Mouse (Mus musculus) neural tube, embryonic 11.5 days (tissue): ENCODE measurements at regions not wholly inside any gene's neighbourhood (a gene's known extent, or its start where the extent isn't known, plus 50 kb on each side); places are given as distances from the start of the nearest gene placed in this dataset.
"Not testable (repeated sequence)": the region's sequence is repeated elsewhere in the genome, so short reads cannot be mapped to it uniquely, and the experiment has no call there.

ENCODE experiments used
- ATAC-seq: fragments of 200-750 bp; cut with Nextera tagmentation; 2 replicates; pipeline ENCODE4 v1.8.0; 2017; ENCODE audit warnings: moderate number of reproducible peaks, mild to moderate bottlenecking, moderate TSS enrichment, moderate library complexity; ENCODE audit not compliant: insufficient read depth, low FRiP score, low TSS enrichment
- DNase-seq: peaks from one replicate; pipeline ENCODE4 v3.0.0-alpha.2; 2015; ENCODE audit warnings: low spot score
- H3K27ac ChIP-seq: fragments of 300-500 bp; sonication (generic); 2 replicates; pipeline ENCODE4 v1.5.1; 2014; ENCODE audit warnings: low read depth, mild to moderate bottlenecking, low read length
- H3K27me3 ChIP-seq: fragments of 300-500 bp; sonication (generic); 2 replicates; pipeline ENCODE4 v1.6.1; 2014; ENCODE audit warnings: mild to moderate bottlenecking, low read length, mixed read lengths; ENCODE audit not compliant: control insufficient read depth, insufficient read depth
- H3K36me3 ChIP-seq: fragments of 300-500 bp; sonication (generic); 2 replicates; pipeline ENCODE4 v1.6.1; 2014; ENCODE audit warnings: mild to moderate bottlenecking, low read length, moderate library complexity, mixed read lengths; ENCODE audit not compliant: control insufficient read depth, insufficient read depth
- H3K4me1 ChIP-seq: fragments of 300-500 bp; sonication (generic); 2 replicates; pipeline ENCODE4 v1.6.1; 2014; ENCODE audit warnings: low read length, mixed read lengths; ENCODE audit not compliant: control insufficient read depth, insufficient read depth
- H3K4me2 ChIP-seq: fragments of 300-500 bp; sonication (generic); 2 replicates; pipeline ENCODE4 v1.6.1; 2014; ENCODE audit warnings: low read depth, mild to moderate bottlenecking, moderate library complexity
- H3K4me3 ChIP-seq: fragments of 300-500 bp; sonication (generic); 2 replicates; pipeline ENCODE4 v1.5.1; 2014; ENCODE audit warnings: low read depth, low read length
- H3K9ac ChIP-seq: fragments of 300-500 bp; sonication (generic); 2 replicates; pipeline ENCODE4 v1.6.1; 2014; ENCODE audit warnings: mild to moderate bottlenecking, low read length
- H3K9me3 ChIP-seq: fragments of 300-500 bp; sonication (generic); 2 replicates; pipeline ENCODE4 v1.6.1; 2016; ENCODE audit warnings: low read length; ENCODE audit not compliant: control insufficient read depth
- WGBS: fragments of 180-500 bp; shearing (Covaris S2); extraction: QIAGEN DNeasy Blood & Tissue Kit; methylation state at CpG from one replicate; pipeline ENCODE4 v1.1.7; 2014; 5-methylcytosine and 5-hydroxymethylcytosine counted together

DNA sequence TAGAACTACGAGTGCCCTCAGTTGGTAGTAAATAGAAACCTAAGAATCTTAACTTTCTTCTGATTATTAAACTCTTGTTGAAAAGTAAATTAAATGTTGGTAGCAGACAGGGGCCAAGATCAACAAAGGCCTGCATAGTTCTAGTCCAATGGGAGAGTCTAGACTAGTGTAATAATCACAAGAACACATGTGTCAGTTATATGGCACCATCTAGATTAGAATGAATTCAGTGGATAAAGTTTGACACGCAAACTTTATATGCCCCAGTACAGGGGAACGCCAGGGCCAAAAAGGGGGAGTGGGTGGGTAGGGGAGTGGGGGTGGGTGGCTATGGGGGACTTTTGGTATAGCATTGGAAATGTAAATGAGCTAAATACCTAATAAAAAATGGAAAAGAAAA, 176.9 kb downstream of the Ube2e3 start:
- H3K27me3 ChIP-seq, ATAC-seq, H3K4me3 ChIP-seq, H3K9me3 ChIP-seq, H3K4me1 ChIP-seq, H3K9ac ChIP-seq, H3K36me3 ChIP-seq, H3K27ac ChIP-seq, H3K4me2 ChIP-seq, DNase-seq: not testable (repeated sequence)
- WGBS, result 86% methylated on average over 3 of the region's 3 CpGs

DNA sequence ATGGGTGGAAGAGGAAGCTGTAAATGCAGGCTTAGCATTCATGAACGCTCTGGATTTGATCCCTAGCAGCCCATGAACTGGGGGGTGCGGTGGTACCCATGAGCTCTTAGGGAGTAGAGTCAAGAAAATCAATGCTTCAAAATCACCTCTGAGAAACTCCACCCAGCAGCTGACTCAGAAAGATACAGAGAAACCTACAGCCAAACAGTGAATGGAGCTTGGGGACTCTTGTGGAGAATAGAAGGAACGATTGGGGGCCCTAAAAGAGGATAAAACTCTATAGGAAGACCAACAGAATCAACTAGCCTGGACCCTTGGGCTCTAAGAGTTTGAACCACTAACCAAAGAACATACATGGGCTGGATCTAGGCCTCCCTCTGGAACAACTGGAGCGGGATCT, 177.6 kb downstream of the Ube2e3 start:
- Histone ChIP-seq H3K9me3 (no peaks in the 10 kb centered on the region), H3K27ac (no peak overlapping the region), H3K9ac (no peak overlapping the region), H3K4me2 (no peak overlapping the region), H3K36me3 (no peaks in the 10 kb centered on the region), H3K27me3 (no peaks in the 10 kb centered on the region), H3K4me3 (no peak overlapping the region), H3K4me1 (no peaks in the 10 kb centered on the region)
- no peak for DNase-seq
- WGBS, result 82% methylated on average over 4 of the region's 4 CpGs
- no peak for ATAC-seq

DNA sequence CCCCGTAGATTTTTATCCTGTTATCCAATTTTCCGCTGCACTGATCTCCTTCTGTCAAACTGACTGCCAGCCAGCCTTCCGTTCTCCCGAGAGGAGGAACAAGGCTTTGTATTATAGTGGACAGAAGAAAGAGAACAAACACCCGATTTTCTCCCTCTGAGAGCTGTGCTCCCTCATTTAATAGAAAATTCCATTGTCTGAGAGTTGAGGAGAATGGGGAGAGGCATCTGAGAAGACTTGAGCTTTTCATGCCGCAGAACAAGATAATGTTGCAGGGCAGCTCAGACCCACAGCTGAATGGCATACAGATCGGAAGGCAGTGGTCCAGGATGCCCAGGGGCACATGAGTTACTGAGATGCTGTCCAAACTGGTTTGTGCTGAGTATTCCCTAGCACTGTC, 180.1 kb downstream of the Ube2e3 start:
- 43% methylated on average over 7 of the region's 7 CpGs for WGBS
- H3K27me3 ChIP-seq, result no peaks in the 10 kb centered on the region
- peak overlapping the region; percentile 37; the same call in 1 of the 2 replicates for H3K9ac ChIP-seq
- peak overlapping the region; percentile 73 for H3K27ac ChIP-seq
- ATAC-seq, result peak; percentile 66
- H3K4me3 ChIP-seq, result no peak overlapping the region; the same call in 1 of the 2 replicates
- no peaks in the 10 kb centered on the region for H3K36me3 ChIP-seq
- peak overlapping the region; percentile 19; the same call in 1 of the 2 replicates for H3K4me2 ChIP-seq
- DNase-seq, result peak; percentile 50
- H3K4me1 ChIP-seq, result no peaks in the 10 kb centered on the region
- no peaks in the 10 kb centered on the region for H3K9me3 ChIP-seq

DNA sequence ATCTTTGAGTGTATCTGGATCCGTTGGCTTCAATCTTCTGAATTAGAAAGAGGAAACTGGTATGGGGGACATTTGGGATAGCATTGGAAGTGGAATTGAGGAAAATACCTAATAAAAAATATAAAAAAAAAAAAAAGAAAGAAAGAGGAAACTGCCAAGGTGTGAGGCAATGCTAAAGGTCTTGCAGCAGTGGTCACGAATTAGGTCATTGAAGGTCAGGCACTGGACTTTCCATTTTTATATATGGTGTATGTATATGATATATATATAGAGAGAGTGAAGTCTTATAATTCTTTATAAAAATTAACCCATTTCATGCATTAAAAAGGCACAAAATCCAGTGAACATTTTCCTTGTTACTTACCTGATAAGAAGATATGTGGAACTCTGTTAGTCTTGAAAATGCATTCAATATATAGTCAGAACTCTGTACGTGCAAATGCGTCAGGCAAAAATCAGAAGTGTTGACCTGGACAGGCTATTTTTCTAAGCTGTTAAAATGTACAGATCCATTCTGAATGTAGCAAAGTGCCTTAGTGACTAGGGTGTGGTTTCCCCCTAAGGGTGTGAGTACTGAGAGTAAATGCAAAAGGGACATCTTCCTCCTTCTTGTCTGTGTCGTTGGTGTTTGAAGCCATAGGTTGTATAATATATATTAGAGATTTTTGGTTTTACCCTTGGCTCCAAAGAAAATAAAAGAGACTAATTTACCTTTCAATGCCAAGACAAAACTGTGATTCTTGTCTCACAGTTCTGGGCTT, 181.0 kb downstream of the Ube2e3 start:
- H3K4me1 ChIP-seq, result no peaks in the 10 kb centered on the region
- ATAC-seq, result no peak
- no peak for DNase-seq
- 90% methylated on average over 5 of the region's 5 CpGs for WGBS
- H3K9me3 ChIP-seq, result no peaks in the 10 kb centered on the region
- no peak overlapping the region for H3K4me3 ChIP-seq
- no peaks in the 10 kb centered on the region for H3K27me3 ChIP-seq
- no peak overlapping the region for H3K9ac ChIP-seq
- no peak overlapping the region for H3K4me2 ChIP-seq
- no peak overlapping the region; the same call in 1 of the 2 replicates for H3K27ac ChIP-seq
- H3K36me3 ChIP-seq, result no peaks in the 10 kb centered on the region

DNA sequence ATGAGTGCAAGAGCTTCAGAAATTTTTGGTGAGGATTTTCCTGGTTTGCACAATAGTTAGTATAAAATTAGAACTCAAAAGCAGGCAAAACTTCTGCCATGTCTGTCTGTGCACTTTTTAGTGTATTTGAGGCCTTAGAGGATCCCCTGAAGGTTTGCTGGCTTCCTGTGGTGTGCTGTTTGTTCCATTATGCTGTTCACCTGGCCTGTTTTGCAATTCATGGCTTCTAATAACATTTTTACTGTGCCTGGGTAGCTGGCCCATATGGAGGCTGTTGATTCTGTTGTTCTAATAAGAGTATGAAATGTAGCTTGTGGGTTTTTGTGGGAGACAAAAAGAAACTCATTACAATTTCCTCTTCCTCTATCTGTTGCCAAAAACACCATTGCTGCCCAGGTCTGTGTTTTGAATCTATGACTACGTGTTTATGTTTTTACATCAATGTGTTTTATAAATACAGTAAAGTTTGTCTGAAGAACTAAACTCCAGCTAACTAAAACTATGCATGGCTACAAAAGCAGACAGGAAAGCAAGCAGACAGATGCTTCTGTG, 182.6 kb downstream of the Ube2e3 start:
- Histone ChIP-seq H3K4me1 (no peaks in the 10 kb centered on the region), H3K36me3 (no peaks in the 10 kb centered on the region), H3K4me2 (no peak overlapping the region), H3K9ac (no peak overlapping the region), H3K4me3 (no peak overlapping the region), H3K9me3 (no peaks in the 10 kb centered on the region), H3K27me3 (no peaks in the 10 kb centered on the region), H3K27ac (no peak overlapping the region)
- DNase-seq, result no peak
- no peak for ATAC-seq
- 86% methylated on average over 1 of the region's 1 CpGs for WGBS

DNA sequence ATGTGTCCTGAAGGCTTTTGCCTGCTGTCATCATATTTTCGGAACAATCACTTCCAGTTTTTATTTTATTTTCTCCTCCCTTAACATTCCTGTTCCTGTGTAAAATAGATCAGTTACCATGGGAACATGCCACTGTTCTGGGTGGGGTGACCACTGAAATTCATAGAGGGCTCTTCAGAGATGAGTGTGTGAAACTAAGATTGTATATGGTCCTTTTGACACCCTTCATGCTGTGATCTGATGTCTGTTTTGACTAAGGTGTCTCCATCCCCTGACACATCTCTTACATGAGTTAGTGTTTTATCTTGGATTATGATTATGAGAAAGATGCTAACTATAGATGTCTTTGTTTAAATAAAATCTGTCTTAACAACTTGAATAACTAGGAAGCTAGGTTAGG, 184.3 kb downstream of the Ube2e3 start:
- H3K27ac ChIP-seq, result no peak overlapping the region
- H3K4me1 ChIP-seq, result no peaks in the 10 kb centered on the region
- no peaks in the 10 kb centered on the region for H3K36me3 ChIP-seq
- ATAC-seq (no peak), DNase-seq (no peak)
- no peak overlapping the region for H3K4me2 ChIP-seq
- no peaks in the 10 kb centered on the region for H3K27me3 ChIP-seq
- H3K4me3 ChIP-seq, result no peak overlapping the region
- WGBS, result 84% methylated on average over 1 of the region's 1 CpGs
- H3K9me3 ChIP-seq, result no peaks in the 10 kb centered on the region
- no peak overlapping the region for H3K9ac ChIP-seq

DNA sequence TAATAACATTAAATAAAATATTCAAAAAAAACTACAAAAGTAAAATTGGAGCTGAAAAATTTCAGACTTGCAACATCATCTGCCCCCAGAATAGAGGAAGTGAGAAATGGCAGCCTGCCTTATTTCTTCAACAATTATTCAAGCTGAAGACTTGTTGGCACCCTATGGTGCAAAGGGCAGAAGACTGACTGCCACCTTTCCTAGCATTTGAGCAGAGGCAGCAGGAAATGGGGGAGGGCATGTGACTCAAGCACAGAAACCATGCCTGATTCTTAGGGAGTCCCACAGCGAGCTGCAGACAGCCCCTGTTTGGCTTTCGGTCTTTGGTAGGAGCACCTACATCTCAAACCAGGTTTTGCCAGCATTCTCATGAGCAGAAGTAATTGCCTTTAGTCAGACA, 188.2 kb downstream of the Ube2e3 start:
- no peaks in the 10 kb centered on the region for H3K27me3 ChIP-seq
- no peak overlapping the region for H3K4me2 ChIP-seq
- H3K4me1 ChIP-seq, result no peaks in the 10 kb centered on the region
- no peak overlapping the region for H3K9ac ChIP-seq
- H3K9me3 ChIP-seq, result no peaks in the 10 kb centered on the region
- ATAC-seq (no peak), DNase-seq (no peak)
- no peak overlapping the region for H3K27ac ChIP-seq
- no peak overlapping the region for H3K4me3 ChIP-seq
- WGBS, result 75% methylated on average over 2 of the region's 2 CpGs
- no peaks in the 10 kb centered on the region for H3K36me3 ChIP-seq

DNA sequence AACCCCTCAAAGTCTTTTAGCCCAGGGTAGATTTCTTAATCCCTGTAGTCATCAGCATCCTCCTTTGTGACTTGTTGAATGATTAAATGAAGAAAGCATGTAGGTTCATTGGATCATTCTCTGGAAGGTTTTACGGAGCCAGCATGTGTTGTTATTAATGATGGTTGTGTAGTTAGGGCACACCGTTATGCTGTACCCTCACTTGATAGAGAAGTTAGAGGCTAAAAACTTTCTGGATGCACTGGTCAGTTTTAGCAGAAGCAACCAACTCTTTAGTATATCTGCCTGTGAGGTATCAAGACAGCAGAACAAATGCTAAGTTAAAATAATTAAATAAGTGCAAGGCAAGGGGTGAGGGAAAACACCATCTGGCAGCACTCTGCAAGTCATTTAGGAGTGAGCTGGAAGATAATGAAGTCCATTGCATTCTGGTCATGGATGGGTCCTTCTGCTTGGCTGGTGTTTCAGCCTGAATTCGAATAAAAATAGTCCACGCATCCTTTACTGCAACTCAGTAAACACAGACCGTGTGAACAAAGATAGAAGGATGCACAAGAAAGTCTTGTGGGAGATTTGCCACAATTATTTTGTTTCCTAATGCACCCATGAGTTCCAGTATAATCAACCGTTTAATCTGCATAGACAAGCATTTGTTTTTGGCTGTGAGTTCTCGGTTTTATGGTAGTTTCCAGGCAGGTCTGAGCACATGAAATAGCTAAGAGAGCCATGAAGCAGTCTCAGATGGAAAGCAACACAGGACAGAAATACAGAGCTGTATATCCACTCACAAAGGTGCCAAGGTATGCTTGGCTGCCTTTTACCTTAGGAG, 191.4 kb downstream of the Ube2e3 start:
- Histone ChIP-seq H3K27ac (no peak overlapping the region), H3K27me3 (no peaks in the 10 kb centered on the region), H3K4me2 (no peak overlapping the region), H3K9ac (no peak overlapping the region), H3K4me1 (no peaks in the 10 kb centered on the region), H3K4me3 (no peak overlapping the region), H3K36me3 (no peaks in the 10 kb centered on the region), H3K9me3 (no peaks in the 10 kb centered on the region)
- DNase-seq (no peak), ATAC-seq (peak; percentile 67; the same call in 1 of the 2 replicates)
- whole genome bisulfite sequencing, result 70% methylated on average over 7 of the region's 7 CpGs
